Mouse (Mus musculus): Measurements from ENCODE around the gene Got1. TPM values are rescaled to one million over a fixed set of nuclear protein-coding genes. Genes with fewer than 3 reads are reported as not detected.
A peak's percentile ranks its signal among the peaks of the same experiment; 100 is the strongest.

The Got1 gene
- total RNA-seq (2014; rRNA removed) (86.1 and 88.2 TPM in 2 replicates), polyA plus RNA-seq (2015; fragmentation: Nextera tagmentation; extraction: Ambion mirVana) (85.4 and 101 TPM in 2 replicates)

DNA sequence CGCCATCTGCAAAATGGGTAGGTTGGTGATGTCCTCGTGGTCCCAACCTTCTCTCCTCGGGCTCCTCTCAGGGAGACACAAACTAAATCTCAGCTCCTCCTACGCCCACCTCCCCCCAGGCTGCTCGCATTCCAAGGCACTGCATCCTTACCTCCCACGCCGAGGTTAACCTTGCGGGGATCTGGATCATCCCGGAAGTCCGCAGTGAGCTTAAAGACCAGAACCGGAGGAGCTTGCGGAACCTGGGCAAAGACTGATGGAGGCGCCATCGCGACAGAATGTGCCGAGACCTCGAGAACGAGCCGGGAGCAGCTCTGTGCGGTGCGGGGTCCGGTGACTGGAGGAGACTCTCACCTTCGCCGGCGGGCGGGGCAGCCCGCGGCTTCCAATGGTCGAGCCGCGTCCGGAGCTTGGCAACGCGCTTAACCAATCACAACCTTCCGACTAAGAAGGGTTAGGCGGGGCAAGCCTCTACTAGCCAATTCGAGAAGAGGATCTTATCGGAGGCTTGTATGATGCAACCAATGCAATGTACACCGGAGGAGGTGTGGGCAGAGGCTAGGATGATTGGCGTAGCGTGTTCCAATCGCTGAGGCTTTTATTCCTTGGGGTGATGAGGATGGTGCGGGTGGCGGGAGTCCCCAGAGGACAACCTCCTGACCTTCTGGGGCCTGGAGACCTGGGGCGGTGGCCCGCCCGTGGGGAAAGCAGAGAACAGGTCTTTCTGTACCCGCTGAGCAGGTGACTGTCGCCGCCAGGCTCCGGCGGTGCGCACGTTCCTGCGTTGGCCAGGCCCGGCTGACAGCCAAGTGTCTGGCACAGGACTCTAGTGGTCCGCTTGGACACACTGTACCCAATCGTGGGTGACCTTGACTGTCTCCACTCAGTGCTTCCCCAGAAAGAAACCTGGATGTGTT, at the start of gene Got1:
Gene Got1, minus strand, starts transcription at position 419 of the 917 bp plus-strand sequence.
- Histone ChIP-seq H3K4me2 (ENCODE audit: low read depth) (peak within 1 kb of the TSS; percentile 91), H3K4me3 (ENCODE audit: low read depth, low read length) (peak within 1 kb of the TSS; percentile 78), H3K27ac (ENCODE audit: low read depth, low read length) (peak within 1 kb of the TSS; percentile 78), H3K9me3 (ENCODE audit: low read length) (no peaks in the 10 kb centered on the region), H3K4me1 (ENCODE audit: insufficient read depth) (peaks cover 17% of the 10 kb centered on the region), H3K27me3 (ENCODE audit: insufficient read depth, low read length) (no peaks in the 10 kb centered on the region), H3K9ac (peak within 1 kb of the TSS; percentile 91), H3K36me3 (ENCODE audit: insufficient read depth) (no peaks in the 10 kb centered on the region)
- under 1% methylated on average over 58 of the region's 58 CpGs for WGBS
- no peak for TF ChIP-seq CTCF (IDR thresholded peaks at IDR 0.05; ENCODE audit: low read depth)
- peak; percentile 98 for DNase-seq
- ATAC-seq, result peak; percentile 100

- H3K4me1 ChIP-seq (ENCODE audit: insufficient read depth), result no peaks in the 10 kb centered on the region
- DNase-seq, result peak; percentile 90
- H3K36me3 ChIP-seq (ENCODE audit: insufficient read depth), result no peaks in the 10 kb centered on the region
- H3K9me3 ChIP-seq (ENCODE audit: low read length), result no peaks in the 10 kb centered on the region
- H3K4me2 ChIP-seq (ENCODE audit: low read depth), result peak overlapping the region; percentile 71
- H3K4me3 ChIP-seq (ENCODE audit: low read depth, low read length), result peak overlapping the region; percentile 45
- ATAC-seq, result peak; percentile 95
- peak overlapping the region; percentile 43 for H3K9ac ChIP-seq
- peak; percentile 88 for TF ChIP-seq CTCF (IDR thresholded peaks at IDR 0.05; ENCODE audit: low read depth)
- WGBS, result 14% methylated on average over 32 of the region's 32 CpGs
- peaks cover 24% of the 10 kb centered on the region for H3K27me3 ChIP-seq (ENCODE audit: insufficient read depth, low read length)
- no peak overlapping the region for H3K27ac ChIP-seq (ENCODE audit: low read depth, low read length)
Observed at GRCm38 (mm10) chr19:43570831-43571790, 46.7 kb upstream of the Got1 start.

GRCm38 (mm10) chr19:43569133-43569532, 44.7 kb upstream of the Got1 start:
- H3K4me2 ChIP-seq (ENCODE audit: low read depth), result no peak overlapping the region
- DNase-seq (no peak), ATAC-seq (no peak)
- no peak overlapping the region for H3K4me3 ChIP-seq (ENCODE audit: low read depth, low read length)
- WGBS, result 50% methylated on average over 6 of the region's 6 CpGs
- no peak overlapping the region for H3K27ac ChIP-seq (ENCODE audit: low read depth, low read length)
- H3K27me3 ChIP-seq (ENCODE audit: insufficient read depth, low read length), result peaks cover 24% of the 10 kb centered on the region
- H3K9me3 ChIP-seq (ENCODE audit: low read length), result no peaks in the 10 kb centered on the region
- no peak for TF ChIP-seq CTCF (IDR thresholded peaks at IDR 0.05; ENCODE audit: low read depth)
- H3K36me3 ChIP-seq (ENCODE audit: insufficient read depth), result no peaks in the 10 kb centered on the region
- H3K9ac ChIP-seq, result no peak overlapping the region
- no peaks in the 10 kb centered on the region for H3K4me1 ChIP-seq (ENCODE audit: insufficient read depth)

DNA sequence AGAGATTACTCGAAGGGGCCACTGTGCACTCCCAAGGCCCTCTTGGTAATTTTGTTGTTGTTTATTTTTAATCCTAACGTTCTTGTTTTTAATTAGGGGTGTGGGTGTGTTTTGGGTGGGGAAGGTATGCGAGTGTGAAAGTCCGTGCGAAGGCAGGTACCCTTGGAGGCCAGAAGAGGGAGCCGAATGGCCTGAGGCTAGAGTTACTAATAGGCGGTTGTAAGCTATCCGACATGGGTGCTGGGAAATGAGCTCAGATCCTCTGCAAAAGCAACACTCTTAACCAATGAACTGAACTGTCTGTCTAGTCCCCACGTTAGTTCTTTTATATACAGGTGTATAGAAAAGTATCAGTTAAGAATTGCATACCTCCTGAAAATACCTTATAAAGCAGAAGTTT, 43.9 kb upstream of the Got1 start:
- ATAC-seq (no peak), DNase-seq (no peak)
- H3K9ac ChIP-seq, result no peak overlapping the region
- H3K4me3 ChIP-seq (ENCODE audit: low read depth, low read length), result no peak overlapping the region
- no peak overlapping the region for H3K4me2 ChIP-seq (ENCODE audit: low read depth)
- H3K9me3 ChIP-seq (ENCODE audit: low read length), result no peaks in the 10 kb centered on the region
- no peaks in the 10 kb centered on the region for H3K4me1 ChIP-seq (ENCODE audit: insufficient read depth)
- no peaks in the 10 kb centered on the region for H3K36me3 ChIP-seq (ENCODE audit: insufficient read depth)
- no peak for TF ChIP-seq CTCF (IDR thresholded peaks at IDR 0.05; ENCODE audit: low read depth)
- no peak overlapping the region for H3K27ac ChIP-seq (ENCODE audit: low read depth, low read length)
- 51% methylated on average over 9 of the region's 9 CpGs for WGBS
- peaks cover 24% of the 10 kb centered on the region for H3K27me3 ChIP-seq (ENCODE audit: insufficient read depth, low read length)

GRCm38 (mm10) chr19:43563166-43563565, 38.8 kb upstream of the Got1 start:
- Histone ChIP-seq H3K4me1 (ENCODE audit: insufficient read depth) (no peaks in the 10 kb centered on the region), H3K4me2 (ENCODE audit: low read depth) (no peak overlapping the region), H3K36me3 (ENCODE audit: insufficient read depth) (no peaks in the 10 kb centered on the region), H3K9ac (no peak overlapping the region), H3K27me3 (ENCODE audit: insufficient read depth, low read length) (no peaks in the 10 kb centered on the region), H3K27ac (ENCODE audit: low read depth, low read length) (no peak overlapping the region), H3K4me3 (ENCODE audit: low read depth, low read length) (no peak overlapping the region), H3K9me3 (ENCODE audit: low read length) (no peaks in the 10 kb centered on the region)
- WGBS, result 45% methylated on average over 5 of the region's 5 CpGs
- TF ChIP-seq CTCF (IDR thresholded peaks at IDR 0.05; ENCODE audit: low read depth), result no peak
- ATAC-seq (no peak), DNase-seq (no peak)

GRCm38 (mm10) chr19:43561841-43562240, 37.4 kb upstream of the Got1 start:
- no peaks in the 10 kb centered on the region for H3K9me3 ChIP-seq (ENCODE audit: low read length)
- H3K36me3 ChIP-seq (ENCODE audit: insufficient read depth), result no peaks in the 10 kb centered on the region
- no peaks in the 10 kb centered on the region for H3K4me1 ChIP-seq (ENCODE audit: insufficient read depth)
- WGBS, result 69% methylated on average over 4 of the region's 4 CpGs
- DNase-seq (no peak), ATAC-seq (peak; percentile 53)
- H3K4me2 ChIP-seq (ENCODE audit: low read depth), result no peak overlapping the region
- no peak for TF ChIP-seq CTCF (IDR thresholded peaks at IDR 0.05; ENCODE audit: low read depth)
- H3K27me3 ChIP-seq (ENCODE audit: insufficient read depth, low read length), result no peaks in the 10 kb centered on the region
- no peak overlapping the region for H3K27ac ChIP-seq (ENCODE audit: low read depth, low read length)
- H3K4me3 ChIP-seq (ENCODE audit: low read depth, low read length), result no peak overlapping the region
- no peak overlapping the region for H3K9ac ChIP-seq

All from forebrain, postnatal 0 days (tissue).